In the genomic region with DNA sequence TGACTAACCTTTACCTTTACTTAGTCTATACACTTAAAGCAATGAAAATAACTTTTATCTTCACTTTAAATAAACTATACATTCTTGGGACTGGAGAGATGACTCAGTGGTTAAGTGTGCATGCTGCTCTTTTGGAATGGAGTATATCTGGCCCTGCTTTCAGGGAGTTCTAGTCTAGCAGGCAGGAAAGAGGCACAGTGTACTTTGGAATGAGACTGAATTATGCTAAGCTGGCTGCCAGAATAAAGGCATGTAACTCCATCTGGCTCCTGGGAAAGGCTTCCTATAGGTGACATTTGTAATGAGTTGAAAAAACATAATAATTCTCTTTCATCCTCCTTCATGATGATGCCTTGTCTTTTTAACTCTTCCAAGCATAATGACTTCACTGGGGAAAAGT, we compare ENCODE assay signal across 16 mouse cellular contexts.
"Had no signal": no experiment of that assay in that cellular context is flagged by ENCODE, and none has a peak within 500 bp of the region (broad histone marks: within the 10 kb centered on the region; RNA-seq: fewer than 3 reads in every experiment).

No protein-coding gene starts in this region.

- DNase-seq: retina, postnatal 1 day; right cerebral cortex, adult 18-20 months; right cerebral cortex, postnatal 14 days; right cerebral cortex, postnatal 25 days; right cerebral cortex, postnatal 4 days; spleen, adult 18-20 months; thymus, adult 18-20 months; thymus, adult 2 months; thymus, postnatal 14 days; thymus, postnatal 25 days; thymus, postnatal 36 days; thymus, postnatal 4 days had no signal

- H3K36me3 ChIP-seq: neural tube, embryonic 13.5 days; neural tube, embryonic 15.5 days; stomach, embryonic 15.5 days had no signal

- H3K4me3 ChIP-seq: neural tube, embryonic 13.5 days; neural tube, embryonic 15.5 days; stomach, embryonic 15.5 days had no signal

- H3K27ac ChIP-seq: neural tube, embryonic 13.5 days; neural tube, embryonic 15.5 days; stomach, embryonic 15.5 days; stomach, postnatal 0 days had no signal

- H3K27me3 ChIP-seq: stomach, embryonic 15.5 days had no signal

- H3K4me1 ChIP-seq: neural tube, embryonic 13.5 days; neural tube, embryonic 15.5 days; stomach, embryonic 15.5 days had no signal
